Mouse (Mus musculus): ENCODE measurements at regions not wholly inside any gene's neighbourhood (a gene's known extent, or its start where the extent isn't known, plus 50 kb on each side); places are given as distances from the start of the nearest gene placed in this dataset.

GRCm38 (mm10) chr17:85508386-85508785, 105.0 kb upstream of the Six3 start:
- Histone ChIP-seq H3K27ac (replicated peaks in 1 of 2; ENCODE audit: control insufficient read depth in 1 of 2, insufficient read depth in 1 of 2, low read depth in 2 of 2, low read length in 2 of 2) (no peak overlapping the region), H3K9ac (ENCODE audit: low read length) (no peak overlapping the region), H3K4me1 (ENCODE audit: control insufficient read depth in 2 of 2, insufficient read depth in 2 of 2, low read length in 2 of 2) (no peaks in the 10 kb centered on the region), H3K9me3 (ENCODE audit: control insufficient read depth, low read length) (no peaks in the 10 kb centered on the region), H3K4me3 (ENCODE audit: control insufficient read depth in 1 of 2, insufficient read depth in 1 of 2, low read depth in 1 of 2, low read length in 2 of 2) (no peak overlapping the region), H3K4me2 (ENCODE audit: low read length) (no peak overlapping the region), H3K27me3 (ENCODE audit: control insufficient read depth, insufficient read depth, low read length) (no peaks in the 10 kb centered on the region), H3K36me3 (ENCODE audit: control insufficient read depth, insufficient read depth, low read length) (no peaks in the 10 kb centered on the region)
- WGBS, result 92% methylated on average over 12 of the region's 12 CpGs
- no peak for ATAC-seq (ENCODE audit: insufficient number of reproducible peaks, insufficient read depth, low FRiP score, low read depth)

GRCm38 (mm10) chr17:85512971-85513370, 100.4 kb upstream of the Six3 start:
- H3K36me3 ChIP-seq (ENCODE audit: control insufficient read depth, insufficient read depth, low read length), result no peaks in the 10 kb centered on the region
- H3K4me3 ChIP-seq (ENCODE audit: control insufficient read depth in 1 of 2, insufficient read depth in 1 of 2, low read depth in 1 of 2, low read length in 2 of 2), result no peak overlapping the region
- H3K9ac ChIP-seq (ENCODE audit: low read length), result no peak overlapping the region
- H3K4me2 ChIP-seq (ENCODE audit: low read length), result no peak overlapping the region
- no peak overlapping the region for H3K27ac ChIP-seq (replicated peaks in 1 of 2; ENCODE audit: control insufficient read depth in 1 of 2, insufficient read depth in 1 of 2, low read depth in 2 of 2, low read length in 2 of 2)
- H3K9me3 ChIP-seq (ENCODE audit: control insufficient read depth, low read length), result no peaks in the 10 kb centered on the region
- 86% methylated on average over 4 of the region's 4 CpGs for WGBS
- no peaks in the 10 kb centered on the region for H3K4me1 ChIP-seq (ENCODE audit: control insufficient read depth in 2 of 2, insufficient read depth in 2 of 2, low read length in 2 of 2)
- H3K27me3 ChIP-seq (ENCODE audit: control insufficient read depth, insufficient read depth, low read length), result peaks cover 5% of the 10 kb centered on the region; the same call in 1 of the 2 replicates
- no peak for ATAC-seq (ENCODE audit: insufficient number of reproducible peaks, insufficient read depth, low FRiP score, low read depth)

- 77% methylated on average over 4 of the region's 4 CpGs for WGBS
- no peak overlapping the region for H3K9ac ChIP-seq (ENCODE audit: low read length)
- H3K4me3 ChIP-seq (ENCODE audit: control insufficient read depth in 1 of 2, insufficient read depth in 1 of 2, low read depth in 1 of 2, low read length in 2 of 2), result no peak overlapping the region
- no peak overlapping the region for H3K27ac ChIP-seq (replicated peaks in 1 of 2; ENCODE audit: control insufficient read depth in 1 of 2, insufficient read depth in 1 of 2, low read depth in 2 of 2, low read length in 2 of 2)
- H3K27me3 ChIP-seq (ENCODE audit: control insufficient read depth, insufficient read depth, low read length), result peaks cover 5% of the 10 kb centered on the region; the same call in 1 of the 2 replicates
- H3K4me1 ChIP-seq (ENCODE audit: control insufficient read depth in 2 of 2, insufficient read depth in 2 of 2, low read length in 2 of 2), result no peaks in the 10 kb centered on the region
- ATAC-seq (ENCODE audit: insufficient number of reproducible peaks, insufficient read depth, low FRiP score, low read depth), result no peak
- no peak overlapping the region for H3K4me2 ChIP-seq (ENCODE audit: low read length)
- no peaks in the 10 kb centered on the region for H3K36me3 ChIP-seq (ENCODE audit: control insufficient read depth, insufficient read depth, low read length)
- H3K9me3 ChIP-seq (ENCODE audit: control insufficient read depth, low read length), result no peaks in the 10 kb centered on the region
Measured at GRCm38 (mm10) chr17:85513936-85514335, 99.5 kb upstream of the Six3 start.

GRCm38 (mm10) chr17:85514396-85514795, 99.0 kb upstream of the Six3 start:
- ATAC-seq (ENCODE audit: insufficient number of reproducible peaks, insufficient read depth, low FRiP score, low read depth), result no peak
- H3K36me3 ChIP-seq (ENCODE audit: control insufficient read depth, insufficient read depth, low read length), result no peaks in the 10 kb centered on the region
- H3K9me3 ChIP-seq (ENCODE audit: control insufficient read depth, low read length), result no peaks in the 10 kb centered on the region
- no peak overlapping the region for H3K4me2 ChIP-seq (ENCODE audit: low read length)
- H3K27ac ChIP-seq (replicated peaks in 1 of 2; ENCODE audit: control insufficient read depth in 1 of 2, insufficient read depth in 1 of 2, low read depth in 2 of 2, low read length in 2 of 2), result no peak overlapping the region
- H3K9ac ChIP-seq (ENCODE audit: low read length), result no peak overlapping the region
- H3K4me1 ChIP-seq (ENCODE audit: control insufficient read depth in 2 of 2, insufficient read depth in 2 of 2, low read length in 2 of 2), result no peaks in the 10 kb centered on the region
- no peak overlapping the region for H3K4me3 ChIP-seq (ENCODE audit: control insufficient read depth in 1 of 2, insufficient read depth in 1 of 2, low read depth in 1 of 2, low read length in 2 of 2)
- H3K27me3 ChIP-seq (ENCODE audit: control insufficient read depth, insufficient read depth, low read length), result peaks cover 5% of the 10 kb centered on the region; the same call in 1 of the 2 replicates
- WGBS, result 50% methylated on average over 7 of the region's 7 CpGs

- no peak overlapping the region for H3K9ac ChIP-seq (ENCODE audit: low read length)
- H3K4me2 ChIP-seq (ENCODE audit: low read length), result no peak overlapping the region
- 68% methylated on average over 3 of the region's 3 CpGs for WGBS
- no peak overlapping the region for H3K4me3 ChIP-seq (ENCODE audit: control insufficient read depth in 1 of 2, insufficient read depth in 1 of 2, low read depth in 1 of 2, low read length in 2 of 2)
- 0 out of 4 replicates have a peak, but pooled peaks cover 0 to 2% of the 10 kb centered on the region in 2 experiments for H3K4me1 ChIP-seq (ENCODE audit: control insufficient read depth in 2 of 2, insufficient read depth in 2 of 2, low read length in 2 of 2)
- peaks cover 5% of the 10 kb centered on the region; the same call in 1 of the 2 replicates for H3K27me3 ChIP-seq (ENCODE audit: control insufficient read depth, insufficient read depth, low read length)
- H3K36me3 ChIP-seq (ENCODE audit: control insufficient read depth, insufficient read depth, low read length), result no peaks in the 10 kb centered on the region
- no peak overlapping the region for H3K27ac ChIP-seq (replicated peaks in 1 of 2; ENCODE audit: control insufficient read depth in 1 of 2, insufficient read depth in 1 of 2, low read depth in 2 of 2, low read length in 2 of 2)
- no peak for ATAC-seq (ENCODE audit: insufficient number of reproducible peaks, insufficient read depth, low FRiP score, low read depth)
- H3K9me3 ChIP-seq (ENCODE audit: control insufficient read depth, low read length), result no peaks in the 10 kb centered on the region
Measured at GRCm38 (mm10) chr17:85517301-85517700, 96.1 kb upstream of the Six3 start.

- no peaks in the 10 kb centered on the region for H3K36me3 ChIP-seq (ENCODE audit: control insufficient read depth, insufficient read depth, low read length)
- no peak for ATAC-seq (ENCODE audit: insufficient number of reproducible peaks, insufficient read depth, low FRiP score, low read depth)
- H3K9ac ChIP-seq (ENCODE audit: low read length), result no peak overlapping the region
- H3K27me3 ChIP-seq (ENCODE audit: control insufficient read depth, insufficient read depth, low read length), result peaks cover 5% of the 10 kb centered on the region; the same call in 1 of the 2 replicates
- 85% methylated on average over 6 of the region's 6 CpGs for WGBS
- no peak overlapping the region for H3K4me3 ChIP-seq (ENCODE audit: control insufficient read depth in 1 of 2, insufficient read depth in 1 of 2, low read depth in 1 of 2, low read length in 2 of 2)
- H3K4me2 ChIP-seq (ENCODE audit: low read length), result no peak overlapping the region
- H3K9me3 ChIP-seq (ENCODE audit: control insufficient read depth, low read length), result no peaks in the 10 kb centered on the region
- H3K27ac ChIP-seq (replicated peaks in 1 of 2; ENCODE audit: control insufficient read depth in 1 of 2, insufficient read depth in 1 of 2, low read depth in 2 of 2, low read length in 2 of 2), result no peak overlapping the region
- H3K4me1 ChIP-seq (ENCODE audit: control insufficient read depth in 2 of 2, insufficient read depth in 2 of 2, low read length in 2 of 2), result 0 out of 4 replicates have a peak, but pooled peaks cover 0 to 2% of the 10 kb centered on the region in 2 experiments
Measured at GRCm38 (mm10) chr17:85518513-85518912, 94.9 kb upstream of the Six3 start.

- H3K27ac ChIP-seq (replicated peaks in 1 of 2; ENCODE audit: control insufficient read depth in 1 of 2, insufficient read depth in 1 of 2, low read depth in 2 of 2, low read length in 2 of 2), result no peak overlapping the region
- no peaks in the 10 kb centered on the region for H3K4me1 ChIP-seq (ENCODE audit: control insufficient read depth in 2 of 2, insufficient read depth in 2 of 2, low read length in 2 of 2)
- 57% methylated on average over 7 of the region's 7 CpGs for WGBS
- no peaks in the 10 kb centered on the region for H3K9me3 ChIP-seq (ENCODE audit: control insufficient read depth, low read length)
- no peaks in the 10 kb centered on the region for H3K36me3 ChIP-seq (ENCODE audit: control insufficient read depth, insufficient read depth, low read length)
- ATAC-seq (ENCODE audit: insufficient number of reproducible peaks, insufficient read depth, low FRiP score, low read depth), result no peak
- H3K4me2 ChIP-seq (ENCODE audit: low read length), result no peak overlapping the region
- H3K27me3 ChIP-seq (ENCODE audit: control insufficient read depth, insufficient read depth, low read length), result no peaks in the 10 kb centered on the region
- no peak overlapping the region for H3K9ac ChIP-seq (ENCODE audit: low read length)
- no peak overlapping the region for H3K4me3 ChIP-seq (ENCODE audit: control insufficient read depth in 1 of 2, insufficient read depth in 1 of 2, low read depth in 1 of 2, low read length in 2 of 2)
Measured at GRCm38 (mm10) chr17:85527327-85527698, 86.1 kb upstream of the Six3 start.

All from heart, embryonic 14.5 days (tissue).